Mouse (Mus musculus): Measurements from ENCODE around the gene Pdgfb.

Gene Pdgfb

GRCm38 (mm10) chr15:80014321-80015210 lies at the start of gene Pdgfb:
Gene Pdgfb (minus strand): TSS chr15:80014977.
- peak; percentile 86 to 88 for DNase-seq

- no peak for DNase-seq
Measured at GRCm38 (mm10) chr15:80062821-80063220, 48.0 kb upstream of the Pdgfb start.

- no peak for DNase-seq
Measured at GRCm38 (mm10) chr15:80062339-80062738, 47.6 kb upstream of the Pdgfb start.

- no peak for DNase-seq
Measured at GRCm38 (mm10) chr15:80061071-80061550, 46.3 kb upstream of the Pdgfb start.

- no peak for DNase-seq
Measured at GRCm38 (mm10) chr15:80060356-80061070, 45.7 kb upstream of the Pdgfb start.

- no peak for DNase-seq
Measured at GRCm38 (mm10) chr15:80059606-80060005, 44.8 kb upstream of the Pdgfb start.

- DNase-seq, result no peak
Measured at GRCm38 (mm10) chr15:80058151-80058550, 43.4 kb upstream of the Pdgfb start.

GRCm38 (mm10) chr15:80054034-80054710 lies 39.4 kb upstream of the Pdgfb start:
- DNase-seq, result peak; percentile 77 to 84

GRCm38 (mm10) chr15:80053381-80054033 lies 38.7 kb upstream of the Pdgfb start:
- no peak for DNase-seq

GRCm38 (mm10) chr15:80051782-80052181 lies 37.0 kb upstream of the Pdgfb start:
- DNase-seq, result no peak

- DNase-seq, result no peak
Measured at GRCm38 (mm10) chr15:80051092-80051761, 36.5 kb upstream of the Pdgfb start.

- no peak for DNase-seq
Measured at GRCm38 (mm10) chr15:80050093-80050492, 35.3 kb upstream of the Pdgfb start.

GRCm38 (mm10) chr15:80047973-80048372 lies 33.2 kb upstream of the Pdgfb start:
- DNase-seq, result no peak

- DNase-seq, result no peak
Measured at GRCm38 (mm10) chr15:80047242-80047641, 32.5 kb upstream of the Pdgfb start.

- no peak for DNase-seq
Measured at GRCm38 (mm10) chr15:80045749-80046148, 31.0 kb upstream of the Pdgfb start.

GRCm38 (mm10) chr15:80044249-80044648 lies 29.5 kb upstream of the Pdgfb start:
- no peak for DNase-seq

GRCm38 (mm10) chr15:80042152-80042551 lies 27.4 kb upstream of the Pdgfb start:
- no peak for DNase-seq

GRCm38 (mm10) chr15:80038110-80038391 lies 23.3 kb upstream of the Pdgfb start:
- no peak for DNase-seq

GRCm38 (mm10) chr15:80037255-80038109 lies 22.7 kb upstream of the Pdgfb start:
- no peak for DNase-seq

GRCm38 (mm10) chr15:80035341-80035885 lies 20.6 kb upstream of the Pdgfb start:
- no peak for DNase-seq

- DNase-seq, result peak in 1 of 2 experiments; percentile 31
Measured at GRCm38 (mm10) chr15:80034913-80035312, 20.1 kb upstream of the Pdgfb start.
